Mouse (Mus musculus) megakaryocyte-erythroid progenitor cell, adult 5-6 weeks (primary cell): ENCODE results near the gene Maf. TPM values are rescaled to one million over a fixed set of nuclear protein-coding genes. Genes with fewer than 3 reads are reported as not detected.

ENCODE experiments used
- ATAC-seq: replicated peaks from 2 replicates; pipeline ENCODE4 v1.8.0; 2016; ENCODE audit warnings: mild to moderate bottlenecking, inconsistent platforms; ENCODE audit not compliant: severe bottlenecking, poor library complexity, low FRiP score, low TSS enrichment
- total RNA-seq, 2 experiments: library from RNA; stranded (forward) in 1 of 2; stranded (reverse) in 1 of 2; fragments of 200-1000, 215-1000 nt in 1 of 2; fragments of >200 nt in 1 of 2; fragmentation: Nextera tagmentation in 1 of 2; gene quantifications; 2 replicates each; pipeline ENCODE4 v1.2.3; 2014 to 2017

Maf gene
- total RNA-seq (2014; fragmentation: Nextera tagmentation), result 0.46 and 0.67 TPM in 2 replicates
- 0.23 and 0.56 TPM in 2 replicates for total RNA-seq (2017)

GRCm38 (mm10) chr8:115707731-115708590 lies at the start of gene Maf:
TSS of gene Maf (minus strand) at chr8:115707794.
- ATAC-seq, result peak; percentile 96

- no peak for ATAC-seq
Observed at GRCm38 (mm10) chr8:115756965-115757364, 49.4 kb upstream of the Maf start.

GRCm38 (mm10) chr8:115756027-115756426 lies 48.4 kb upstream of the Maf start:
- ATAC-seq, result no peak

- no peak for ATAC-seq
Observed at GRCm38 (mm10) chr8:115754694-115755093, 47.1 kb upstream of the Maf start.

- no peak for ATAC-seq
Observed at GRCm38 (mm10) chr8:115753801-115754200, 46.2 kb upstream of the Maf start.

GRCm38 (mm10) chr8:115747426-115747825 lies 39.8 kb upstream of the Maf start:
- no peak for ATAC-seq

GRCm38 (mm10) chr8:115745648-115746047 lies 38.1 kb upstream of the Maf start:
- ATAC-seq, result no peak

GRCm38 (mm10) chr8:115743441-115743840 lies 35.8 kb upstream of the Maf start:
- ATAC-seq, result no peak

- ATAC-seq, result no peak
Observed at GRCm38 (mm10) chr8:115742646-115743045, 35.1 kb upstream of the Maf start.

GRCm38 (mm10) chr8:115741964-115742363 lies 34.4 kb upstream of the Maf start:
- ATAC-seq, result no peak

GRCm38 (mm10) chr8:115739756-115740155 lies 32.2 kb upstream of the Maf start:
- ATAC-seq, result no peak

- no peak for ATAC-seq
Observed at GRCm38 (mm10) chr8:115732401-115732800, 24.8 kb upstream of the Maf start.

GRCm38 (mm10) chr8:115726807-115727206 lies 19.2 kb upstream of the Maf start:
- ATAC-seq, result no peak

GRCm38 (mm10) chr8:115726231-115726630 lies 18.6 kb upstream of the Maf start:
- no peak for ATAC-seq

- no peak for ATAC-seq
Observed at GRCm38 (mm10) chr8:115719126-115719525, 11.5 kb upstream of the Maf start.

- no peak for ATAC-seq
Observed at GRCm38 (mm10) chr8:115718621-115719020, 11.0 kb upstream of the Maf start.

- no peak for ATAC-seq
Observed at GRCm38 (mm10) chr8:115715262-115715661, 7.7 kb upstream of the Maf start.

- ATAC-seq, result no peak
Observed at GRCm38 (mm10) chr8:115711106-115711505, 3.5 kb upstream of the Maf start.

- no peak for ATAC-seq
Observed at GRCm38 (mm10) chr8:115709931-115710330, 2.3 kb upstream of the Maf start.

- ATAC-seq, result no peak
Observed at GRCm38 (mm10) chr8:115708936-115709780, 1.6 kb upstream of the Maf start.
